Mouse (Mus musculus) megakaryocyte, embryonic 14.5 days (primary cell): ENCODE measurements around the gene Golga3.

Source experiments
- FLI1 ChIP-seq: IDR thresholded peaks from 2 replicates; pipeline ENCODE4 v1.6.1; 2012; ENCODE audit warnings: low read length, inconsistent platforms, mixed read lengths
- GATA1 ChIP-seq: IDR thresholded peaks from 3 replicates; pipeline ENCODE4 v1.6.1; 2012; ENCODE audit warnings: mixed read lengths, low read length, inconsistent platforms, borderline replicate concordance

DNA sequence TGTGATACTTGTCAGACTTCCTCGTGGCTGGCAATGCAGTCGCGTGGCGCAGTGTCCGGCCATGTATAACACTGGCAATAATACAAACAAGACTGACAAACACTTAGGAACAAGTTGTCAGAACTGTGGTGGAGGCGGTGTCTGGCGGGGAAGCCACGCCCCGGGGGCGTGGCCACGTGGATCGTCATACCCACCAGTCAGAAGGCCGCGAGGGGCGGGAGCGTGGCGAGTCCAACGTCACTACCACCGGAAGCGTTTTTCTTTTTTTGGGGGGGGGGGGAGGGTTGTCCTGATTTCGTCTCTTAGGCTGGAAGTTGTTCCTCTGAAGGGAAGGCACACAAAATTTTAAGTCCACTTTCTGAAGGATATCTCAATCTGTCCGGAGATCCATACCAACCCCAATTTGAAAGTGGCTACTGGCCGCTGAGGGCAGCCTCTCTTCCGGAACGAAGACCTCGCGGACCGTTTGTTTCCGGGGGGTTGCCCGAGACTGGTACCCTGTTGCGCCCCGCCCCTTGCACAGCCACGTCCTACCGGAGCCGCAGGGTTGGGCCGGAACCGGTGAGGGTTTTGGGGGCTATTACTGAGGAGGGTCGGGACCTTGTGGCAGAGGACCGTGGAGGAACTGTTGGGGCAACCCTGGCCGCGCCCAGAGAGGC lies at the start of gene Golga3:
- TF ChIP-seq FLI1 (no peak), GATA1 (no peak)
